Mouse (Mus musculus): Measurements from ENCODE around the gene Grin2b. TPM values are rescaled to one million over a fixed set of nuclear protein-coding genes. Genes with fewer than 3 reads are reported as not detected.

Gene Grin2b
- polyA plus RNA-seq, 2 experiments: 0.39 to 3.7 TPM

GRCm38 (mm10) chr6:135904391-135904790, 268.9 kb downstream of the Grin2b start:
- Histone ChIP-seq H3K27me3 (ENCODE audit: control insufficient read depth, insufficient read depth, low read length) (no peaks in the 10 kb centered on the region; the same call in 1 of the 2 replicates), H3K4me2 (replicated peaks; ENCODE audit: low read depth, low read length, severe bottlenecking) (no peak overlapping the region), H3K4me3 (replicated peaks; ENCODE audit: low read length) (no peak overlapping the region), H3K36me3 (ENCODE audit: control insufficient read depth, insufficient read depth, low read length) (no peaks in the 10 kb centered on the region), H3K9ac (ENCODE audit: low read depth, low read length, severe bottlenecking) (no peak overlapping the region), H3K27ac (replicated peaks; ENCODE audit: low read depth, low read length) (no peak overlapping the region), H3K9me3 (ENCODE audit: control insufficient read depth, low read length) (no peaks in the 10 kb centered on the region), H3K4me1 (ENCODE audit: control insufficient read depth, insufficient read depth, low read length) (peaks cover 5% of the 10 kb centered on the region; the same call in 1 of the 2 replicates)
- WGBS: 65% methylated on average over 5 of the region's 5 CpGs
- TF ChIP-seq POLR2A (IDR thresholded peaks at IDR 0.05; ENCODE audit: borderline replicate concordance, extremely low read depth, insufficient read depth, insufficient read length): no peak
- no peak for ATAC-seq (ENCODE audit: low FRiP score, low read depth)
- DNase-seq (ENCODE audit: low spot score): peak; percentile 3

- Histone ChIP-seq H3K9me3 (ENCODE audit: control insufficient read depth, low read length) (no peaks in the 10 kb centered on the region), H3K9ac (ENCODE audit: low read depth, low read length, severe bottlenecking) (no peak overlapping the region), H3K4me2 (replicated peaks; ENCODE audit: low read depth, low read length, severe bottlenecking) (no peak overlapping the region), H3K27me3 (ENCODE audit: control insufficient read depth, insufficient read depth, low read length) (no peaks in the 10 kb centered on the region), H3K27ac (replicated peaks; ENCODE audit: low read depth, low read length) (no peak overlapping the region), H3K36me3 (ENCODE audit: control insufficient read depth, insufficient read depth, low read length) (no peaks in the 10 kb centered on the region), H3K4me3 (replicated peaks; ENCODE audit: low read length) (no peak overlapping the region), H3K4me1 (ENCODE audit: control insufficient read depth, insufficient read depth, low read length) (no peaks in the 10 kb centered on the region)
- 81% methylated on average over 10 of the region's 10 CpGs for WGBS
- no peak for TF ChIP-seq POLR2A (IDR thresholded peaks at IDR 0.05; ENCODE audit: borderline replicate concordance, extremely low read depth, insufficient read depth, insufficient read length)
- ATAC-seq (ENCODE audit: low FRiP score, low read depth) (no peak), DNase-seq (ENCODE audit: low spot score) (no peak)
These were observed 272.9 kb downstream of the Grin2b start for GRCm38 (mm10) chr6:135900410-135900809.

GRCm38 (mm10) chr6:135899225-135899624, 274.1 kb downstream of the Grin2b start:
- Histone ChIP-seq H3K4me2 (replicated peaks; ENCODE audit: low read depth, low read length, severe bottlenecking) (no peak overlapping the region), H3K4me3 (replicated peaks; ENCODE audit: low read length) (no peak overlapping the region), H3K9me3 (ENCODE audit: control insufficient read depth, low read length) (no peaks in the 10 kb centered on the region), H3K27me3 (ENCODE audit: control insufficient read depth, insufficient read depth, low read length) (no peaks in the 10 kb centered on the region), H3K9ac (ENCODE audit: low read depth, low read length, severe bottlenecking) (no peak overlapping the region), H3K36me3 (ENCODE audit: control insufficient read depth, insufficient read depth, low read length) (no peaks in the 10 kb centered on the region), H3K27ac (replicated peaks; ENCODE audit: low read depth, low read length) (no peak overlapping the region), H3K4me1 (ENCODE audit: control insufficient read depth, insufficient read depth, low read length) (no peaks in the 10 kb centered on the region)
- TF ChIP-seq POLR2A (IDR thresholded peaks at IDR 0.05; ENCODE audit: borderline replicate concordance, extremely low read depth, insufficient read depth, insufficient read length): no peak
- WGBS: 82% methylated on average over 10 of the region's 10 CpGs
- ATAC-seq (ENCODE audit: low FRiP score, low read depth) (no peak), DNase-seq (ENCODE audit: low spot score) (no peak)

- no peaks in the 10 kb centered on the region for H3K36me3 ChIP-seq (ENCODE audit: control insufficient read depth, insufficient read depth, low read length)
- no peak for DNase-seq (ENCODE audit: low spot score)
- H3K4me2 ChIP-seq (replicated peaks; ENCODE audit: low read depth, low read length, severe bottlenecking): no peak overlapping the region
- TF ChIP-seq POLR2A (IDR thresholded peaks at IDR 0.05; ENCODE audit: borderline replicate concordance, extremely low read depth, insufficient read depth, insufficient read length): no peak
- H3K4me1 ChIP-seq (ENCODE audit: control insufficient read depth, insufficient read depth, low read length): no peaks in the 10 kb centered on the region
- no peak overlapping the region for H3K9ac ChIP-seq (ENCODE audit: low read depth, low read length, severe bottlenecking)
- H3K27me3 ChIP-seq (ENCODE audit: control insufficient read depth, insufficient read depth, low read length): no peaks in the 10 kb centered on the region
- H3K9me3 ChIP-seq (ENCODE audit: control insufficient read depth, low read length): no peaks in the 10 kb centered on the region
- no peak for ATAC-seq (ENCODE audit: low FRiP score, low read depth)
- no peak overlapping the region for H3K27ac ChIP-seq (replicated peaks; ENCODE audit: low read depth, low read length)
- H3K4me3 ChIP-seq (replicated peaks; ENCODE audit: low read length): no peak overlapping the region
- 22% methylated on average over 1 of the region's 1 CpGs for WGBS
These were observed 278.5 kb downstream of the Grin2b start for GRCm38 (mm10) chr6:135894793-135895228.

- DNase-seq (ENCODE audit: low spot score) (no peak), ATAC-seq (ENCODE audit: low FRiP score, low read depth) (no peak)
- TF ChIP-seq POLR2A (IDR thresholded peaks at IDR 0.05; ENCODE audit: borderline replicate concordance, extremely low read depth, insufficient read depth, insufficient read length): no peak
- 22% methylated on average over 5 of the region's 5 CpGs for WGBS
- Histone ChIP-seq H3K9ac (ENCODE audit: low read depth, low read length, severe bottlenecking) (no peak overlapping the region), H3K9me3 (ENCODE audit: control insufficient read depth, low read length) (no peaks in the 10 kb centered on the region), H3K27me3 (ENCODE audit: control insufficient read depth, insufficient read depth, low read length) (no peaks in the 10 kb centered on the region), H3K27ac (replicated peaks; ENCODE audit: low read depth, low read length) (no peak overlapping the region), H3K4me3 (replicated peaks; ENCODE audit: low read length) (no peak overlapping the region), H3K36me3 (ENCODE audit: control insufficient read depth, insufficient read depth, low read length) (no peaks in the 10 kb centered on the region), H3K4me1 (ENCODE audit: control insufficient read depth, insufficient read depth, low read length) (0 out of 2 replicates have a peak, but pooled peaks cover 3% of the 10 kb centered on the region), H3K4me2 (replicated peaks; ENCODE audit: low read depth, low read length, severe bottlenecking) (no peak overlapping the region)
These were observed 290.7 kb downstream of the Grin2b start for GRCm38 (mm10) chr6:135882611-135883010.
